Mouse (Mus musculus): ENCODE data around the gene Dusp12.

DNA sequence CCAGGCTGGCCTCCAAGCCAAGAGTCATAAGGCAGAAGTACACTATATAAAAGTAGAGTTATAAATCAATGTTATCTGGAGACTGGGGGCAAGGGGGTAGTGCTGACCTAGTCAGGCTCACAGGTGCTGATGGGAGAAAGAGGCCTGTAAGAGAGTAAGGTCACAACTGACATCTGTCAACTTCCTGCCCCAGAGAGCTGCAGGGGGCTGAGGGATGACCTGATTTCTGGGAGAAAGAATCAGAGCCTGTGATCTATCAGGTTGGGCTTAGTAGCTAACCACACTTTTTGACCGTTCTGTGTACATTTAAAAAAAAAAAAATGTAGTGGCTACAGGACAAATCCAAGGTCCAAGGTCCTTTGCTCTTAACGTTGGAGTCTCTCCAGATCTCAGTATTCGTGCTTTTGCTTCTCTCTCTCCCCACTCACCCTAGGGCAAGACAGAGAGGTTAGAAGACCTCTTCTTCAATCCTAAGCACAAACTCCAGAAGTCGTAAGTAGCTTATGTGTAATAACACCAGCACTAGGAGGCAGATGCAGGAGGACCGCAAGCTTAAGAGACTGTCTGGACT lies 2.3 kb downstream of the Dusp12 start:
- no peak for TF ChIP-seq CTCF (IDR thresholded peaks at IDR 0.05; ENCODE audit: borderline replicate concordance, control insufficient read depth, extremely low read depth, insufficient read depth, low read length, poor library complexity)
- TF ChIP-seq POLR2A (IDR thresholded peaks at IDR 0.05; ENCODE audit: control insufficient read depth, extremely low read depth, insufficient read depth, low read length, poor library complexity), result no peak
